Mouse (Mus musculus): ENCODE data around the gene Evi5l.

GRCm38 (mm10) chr8:4172486-4172885 lies 6.1 kb downstream of the Evi5l start:
- no peak for TF ChIP-seq CTCF (IDR thresholded peaks at IDR 0.05; ENCODE audit: insufficient read depth, low read depth, low read length)
- no peak for TF ChIP-seq POLR2A (IDR thresholded peaks at IDR 0.05; ENCODE audit: insufficient read depth, low read depth, low read length)
